Mouse (Mus musculus): ENCODE results near the gene Icam2. TPM values are rescaled to one million over a fixed set of nuclear protein-coding genes. Genes with fewer than 3 reads are reported as not detected.
"Not testable (repeated sequence)": the region's sequence is repeated elsewhere in the genome, so short reads cannot be mapped to it uniquely, and the experiment has no call there.

The Icam2 gene
- polyA plus RNA-seq, 1 experiment: not detected

DNA sequence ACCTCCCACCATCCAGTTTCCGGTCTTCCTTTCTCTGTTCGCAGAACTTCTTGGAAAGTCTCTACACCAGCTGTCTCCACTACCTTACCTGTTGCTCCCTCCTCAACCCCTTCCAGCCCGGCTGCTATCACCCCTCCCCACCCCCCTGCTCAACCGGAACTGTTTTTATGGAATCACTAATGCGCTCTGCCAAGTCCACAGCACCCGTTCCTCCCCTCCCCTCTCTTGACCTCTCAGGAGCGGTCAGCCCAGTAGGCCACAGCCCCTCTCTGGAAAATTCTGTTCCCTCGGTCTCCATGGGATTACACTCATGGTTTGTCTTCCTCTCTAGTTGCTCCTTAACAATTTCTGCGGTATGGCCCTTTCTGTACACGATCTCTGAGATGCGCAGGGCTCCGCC is 34.7 kb downstream of the Icam2 start, which contains the start of gene Scn4a:
TSS of gene Scn4a (minus strand) at position 101 of the 400 bp plus-strand sequence.
- Histone ChIP-seq H3K27ac (ENCODE audit: insufficient read depth, low read length) (no peak within 1 kb of the TSS), H3K4me1 (ENCODE audit: control insufficient read depth, insufficient read depth, low read length) (no peaks in the 10 kb centered on the region), H3K4me3 (ENCODE audit: insufficient read depth, low read length) (no peak within 1 kb of the TSS)
- no peak for TF ChIP-seq CTCF (IDR thresholded peaks at IDR 0.05; ENCODE audit: borderline replicate concordance, insufficient read depth, low read length)

DNA sequence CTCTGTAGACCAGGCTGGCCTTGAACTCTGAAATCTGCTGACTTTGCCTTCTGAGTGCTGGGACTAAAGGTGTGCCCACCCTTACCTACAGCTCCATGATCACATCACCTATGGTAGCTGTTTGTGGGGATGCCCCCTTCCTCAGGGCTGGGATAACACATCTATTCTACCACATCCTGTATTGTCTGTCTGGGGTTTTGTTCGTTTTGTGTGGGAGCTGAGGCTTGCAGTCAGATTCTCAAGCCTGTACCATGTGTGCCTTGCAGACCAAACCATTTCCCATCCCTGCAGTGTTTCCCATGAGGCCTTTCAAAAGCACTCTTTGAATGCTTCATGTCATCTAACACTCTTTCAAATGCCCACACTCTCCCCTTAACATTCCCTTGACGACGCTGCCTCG is 35.9 kb downstream of the Icam2 start:
- Histone ChIP-seq H3K4me3 (ENCODE audit: insufficient read depth, low read length) (no peak overlapping the region), H3K4me1 (ENCODE audit: control insufficient read depth, insufficient read depth, low read length) (no peaks in the 10 kb centered on the region), H3K27ac (ENCODE audit: insufficient read depth, low read length) (no peak overlapping the region)
- no peak for TF ChIP-seq POLR2A (IDR thresholded peaks at IDR 0.05; ENCODE audit: low read depth, low read length)
- TF ChIP-seq CTCF (IDR thresholded peaks at IDR 0.05; ENCODE audit: borderline replicate concordance, insufficient read depth, low read length): no peak

GRCm38 (mm10) chr11:106351253-106351652 is 36.6 kb downstream of the Icam2 start:
- H3K4me3 ChIP-seq (ENCODE audit: insufficient read depth, low read length): no peak overlapping the region
- TF ChIP-seq POLR2A (IDR thresholded peaks at IDR 0.05; ENCODE audit: low read depth, low read length) (no peak), CTCF (IDR thresholded peaks at IDR 0.05; ENCODE audit: borderline replicate concordance, insufficient read depth, low read length) (no peak)

DNA sequence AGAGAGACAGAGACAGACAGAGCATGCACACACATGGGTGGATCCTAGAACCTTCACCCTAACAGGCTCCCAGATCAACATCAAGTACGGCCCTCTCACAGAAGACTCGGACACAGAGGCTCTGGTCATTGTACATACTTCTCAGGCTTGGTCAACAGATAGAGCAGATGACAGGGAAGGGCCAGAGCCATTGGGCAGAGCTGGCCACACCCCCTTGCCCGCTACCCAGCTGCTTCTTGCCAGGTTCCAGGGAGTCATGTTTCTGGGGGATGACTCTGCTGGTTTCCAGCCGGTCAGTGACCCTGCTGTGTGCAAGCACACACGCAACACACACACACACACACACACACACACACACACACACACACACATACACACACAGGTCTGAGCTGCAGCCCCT is 37.0 kb downstream of the Icam2 start:
- Histone ChIP-seq H3K4me1 (ENCODE audit: control insufficient read depth, insufficient read depth, low read length) (no peaks in the 10 kb centered on the region), H3K27ac (ENCODE audit: insufficient read depth, low read length) (no peak overlapping the region), H3K4me3 (ENCODE audit: insufficient read depth, low read length) (no peak overlapping the region)
- no peak for TF ChIP-seq POLR2A (IDR thresholded peaks at IDR 0.05; ENCODE audit: low read depth, low read length)
- TF ChIP-seq CTCF (IDR thresholded peaks at IDR 0.05; ENCODE audit: borderline replicate concordance, insufficient read depth, low read length): no peak

More at GRCm38 (mm10) chr11:106351253-106351652, 36.6 kb downstream of the Icam2 start:
- H3K27ac ChIP-seq (ENCODE audit: insufficient read depth, low read length): no peak overlapping the region
- H3K4me1 ChIP-seq (ENCODE audit: control insufficient read depth, insufficient read depth, low read length): no peaks in the 10 kb centered on the region

DNA sequence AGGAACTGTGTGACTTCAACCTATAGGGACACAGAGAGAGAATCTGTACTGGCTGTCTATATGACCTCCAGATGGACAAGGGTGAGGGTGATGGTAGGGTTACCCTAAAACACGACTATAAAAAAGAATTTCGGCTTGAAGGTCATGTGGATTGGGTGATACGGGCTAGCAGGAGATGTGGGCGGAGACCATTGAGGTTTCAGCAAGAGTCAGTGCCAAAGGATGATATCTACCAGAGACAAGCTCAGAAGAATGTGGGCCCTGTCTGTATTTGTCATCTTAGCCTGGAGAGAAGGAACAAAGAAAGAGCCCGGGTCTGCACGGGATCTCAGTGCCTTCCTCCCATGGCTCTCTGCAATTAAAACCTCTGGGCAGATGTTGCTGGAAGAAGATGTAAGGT is 38.1 kb downstream of the Icam2 start:
- TF ChIP-seq POLR2A (IDR thresholded peaks at IDR 0.05; ENCODE audit: low read depth, low read length) (no peak), CTCF (IDR thresholded peaks at IDR 0.05; ENCODE audit: borderline replicate concordance, insufficient read depth, low read length) (no peak)
- no peak overlapping the region for H3K27ac ChIP-seq (ENCODE audit: insufficient read depth, low read length)
- no peaks in the 10 kb centered on the region for H3K4me1 ChIP-seq (ENCODE audit: control insufficient read depth, insufficient read depth, low read length)
- H3K4me3 ChIP-seq (ENCODE audit: insufficient read depth, low read length): no peak overlapping the region

DNA sequence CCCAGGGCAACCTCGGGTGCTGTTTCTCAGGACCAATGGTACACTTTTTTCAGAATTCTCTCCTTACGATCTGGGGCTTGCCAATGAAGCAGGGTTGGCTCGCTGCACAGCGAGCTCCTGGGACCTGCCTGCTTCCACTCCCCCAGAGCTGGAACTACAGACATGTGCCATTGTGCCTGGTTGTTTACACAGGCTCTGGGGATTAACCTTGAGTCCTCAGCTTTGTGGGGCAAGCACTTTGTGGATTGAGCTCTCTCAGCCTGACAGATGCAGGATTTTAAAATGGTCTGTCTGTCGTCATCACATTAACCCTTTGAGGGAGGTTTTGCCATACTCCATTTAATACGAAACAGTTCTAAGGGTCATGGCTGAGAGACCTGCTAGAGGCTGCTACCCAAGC is 43.0 kb downstream of the Icam2 start:
- Histone ChIP-seq H3K4me1 (ENCODE audit: control insufficient read depth, insufficient read depth, low read length) (no peaks in the 10 kb centered on the region), H3K4me3 (ENCODE audit: insufficient read depth, low read length) (no peak overlapping the region), H3K27ac (ENCODE audit: insufficient read depth, low read length) (no peak overlapping the region)
- TF ChIP-seq CTCF (IDR thresholded peaks at IDR 0.05; ENCODE audit: borderline replicate concordance, insufficient read depth, low read length) (no peak), POLR2A (IDR thresholded peaks at IDR 0.05; ENCODE audit: low read depth, low read length) (no peak)

DNA sequence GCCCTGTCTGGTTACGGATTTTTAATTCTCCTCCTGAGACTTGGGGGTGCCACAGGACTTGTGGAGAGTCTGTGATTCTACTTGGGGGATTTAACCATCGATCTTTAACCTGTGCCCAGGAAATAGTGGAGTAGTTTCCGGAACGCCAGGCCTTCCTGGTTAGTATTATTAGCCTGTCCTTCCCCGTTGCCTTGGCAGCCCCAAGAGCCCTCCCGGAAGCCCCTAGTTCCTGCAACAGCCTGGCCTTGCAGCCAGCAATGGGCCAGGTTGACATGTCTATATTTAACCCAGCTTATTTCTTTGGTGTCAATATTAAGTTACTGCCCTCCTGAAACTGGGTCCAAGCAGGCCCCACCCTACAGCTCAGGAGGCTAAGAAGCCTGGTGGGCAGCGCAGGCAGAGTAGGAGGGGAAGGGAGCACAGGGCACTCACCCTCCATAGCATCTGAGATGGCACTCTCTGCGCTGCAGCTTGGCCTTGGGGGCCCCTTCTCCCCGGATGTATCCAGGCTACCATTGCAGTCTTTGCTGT is 46.8 kb downstream of the Icam2 start:
- H3K4me3 ChIP-seq (ENCODE audit: insufficient read depth, low read length): no peak overlapping the region
- H3K4me1 ChIP-seq (ENCODE audit: control insufficient read depth, insufficient read depth, low read length): no peaks in the 10 kb centered on the region
- no peak for TF ChIP-seq CTCF (IDR thresholded peaks at IDR 0.05; ENCODE audit: borderline replicate concordance, insufficient read depth, low read length)
- no peak for TF ChIP-seq POLR2A (IDR thresholded peaks at IDR 0.05; ENCODE audit: low read depth, low read length)
- no peak overlapping the region for H3K27ac ChIP-seq (ENCODE audit: insufficient read depth, low read length)

DNA sequence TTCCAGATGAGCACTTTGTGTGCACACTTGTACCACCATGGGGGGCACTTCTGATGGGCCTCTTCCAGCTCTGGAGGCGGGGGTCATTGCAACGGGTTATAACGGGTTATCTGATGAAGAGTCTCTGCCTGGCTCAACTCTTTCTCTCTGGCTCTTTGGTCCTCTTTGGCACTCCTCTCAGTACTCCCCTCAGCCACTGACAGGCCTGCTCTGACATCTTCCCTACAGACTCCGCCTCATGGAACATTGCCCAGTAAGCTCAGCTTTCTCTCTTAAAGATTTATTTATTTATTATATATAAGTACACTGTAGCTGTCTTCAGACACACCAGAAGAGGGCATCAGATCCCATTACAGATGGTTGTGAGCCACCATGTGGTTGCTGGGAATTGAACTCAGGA is 48.6 kb downstream of the Icam2 start:
- H3K4me1 ChIP-seq (ENCODE audit: control insufficient read depth, insufficient read depth, low read length); H3K4me3 ChIP-seq (ENCODE audit: insufficient read depth, low read length); H3K27ac ChIP-seq (ENCODE audit: insufficient read depth, low read length): not testable (repeated sequence)

- Histone ChIP-seq H3K4me1 (ENCODE audit: control insufficient read depth, insufficient read depth, low read length) (no peaks in the 10 kb centered on the region), H3K27ac (ENCODE audit: insufficient read depth, low read length) (no peak overlapping the region), H3K4me3 (ENCODE audit: insufficient read depth, low read length) (no peak overlapping the region)
- no peak for TF ChIP-seq POLR2A (IDR thresholded peaks at IDR 0.05; ENCODE audit: low read depth, low read length)
- no peak for TF ChIP-seq CTCF (IDR thresholded peaks at IDR 0.05; ENCODE audit: borderline replicate concordance, insufficient read depth, low read length)
Observed at GRCm38 (mm10) chr11:106338870-106339269, 49.0 kb downstream of the Icam2 start.

DNA sequence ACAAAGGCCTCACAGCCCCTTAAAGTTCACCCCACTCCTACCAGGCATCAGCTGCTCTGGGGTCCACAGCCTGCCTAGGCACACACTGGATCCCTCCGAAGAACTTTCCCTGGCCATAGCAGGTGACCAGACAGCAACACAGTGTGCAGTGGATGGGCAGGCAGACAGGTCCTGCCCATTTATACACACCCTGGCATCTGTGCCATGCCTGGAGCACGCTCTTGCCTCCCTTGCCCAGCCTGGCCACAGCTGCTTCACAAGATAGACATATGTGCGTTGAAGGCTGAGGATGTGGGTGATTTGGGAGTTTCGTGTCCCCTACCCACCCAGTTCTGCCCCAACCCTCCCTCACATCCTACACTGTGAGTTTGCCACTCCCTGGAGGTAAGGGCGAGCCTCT is 49.8 kb downstream of the Icam2 start:
- no peak for TF ChIP-seq POLR2A (IDR thresholded peaks at IDR 0.05; ENCODE audit: low read depth, low read length)
- TF ChIP-seq CTCF (IDR thresholded peaks at IDR 0.05; ENCODE audit: borderline replicate concordance, insufficient read depth, low read length): no peak
- no peak overlapping the region for H3K4me3 ChIP-seq (ENCODE audit: insufficient read depth, low read length)
- H3K4me1 ChIP-seq (ENCODE audit: control insufficient read depth, insufficient read depth, low read length): no peaks in the 10 kb centered on the region
- H3K27ac ChIP-seq (ENCODE audit: insufficient read depth, low read length): no peak overlapping the region

- no peak overlapping the region for H3K27ac ChIP-seq (ENCODE audit: insufficient read depth, low read length)
- no peak overlapping the region for H3K4me3 ChIP-seq (ENCODE audit: insufficient read depth, low read length)
- TF ChIP-seq POLR2A (IDR thresholded peaks at IDR 0.05; ENCODE audit: low read depth, low read length) (no peak), CTCF (IDR thresholded peaks at IDR 0.05; ENCODE audit: borderline replicate concordance, insufficient read depth, low read length) (no peak)
- no peaks in the 10 kb centered on the region for H3K4me1 ChIP-seq (ENCODE audit: control insufficient read depth, insufficient read depth, low read length)
Observed at GRCm38 (mm10) chr11:106334066-106334465, 53.8 kb downstream of the Icam2 start.

Measured in embryonic fibroblast, embryonic 13.5 days (primary cell).